Mouse (Mus musculus) hindbrain, embryonic 16.5 days (tissue): Measurements from ENCODE around the gene Gm20741. TPM values are rescaled to one million over a fixed set of nuclear protein-coding genes. Genes with fewer than 3 reads are reported as not detected.

ENCODE experiments used
- ATAC-seq: fragments of 200-750 bp; cut with Nextera tagmentation; 2 replicates; pipeline ENCODE4 v1.8.0; 2017; ENCODE audit warnings: moderate TSS enrichment, moderate library complexity
- H3K27ac ChIP-seq: fragments of 300-500 bp; sonication (generic); 2 replicates; pipeline ENCODE4 v1.5.1; 2014; ENCODE audit warnings: low read depth, mild to moderate bottlenecking, control low read depth, low read length, moderate library complexity
- H3K27me3 ChIP-seq: fragments of 300-500 bp; sonication (generic); replicated peaks from 2 replicates; pipeline ENCODE4 v1.6.1; 2014; ENCODE audit warnings: low read length; ENCODE audit not compliant: control insufficient read depth, insufficient read depth
- H3K36me3 ChIP-seq: fragments of 300-500 bp; sonication (generic); 2 replicates; pipeline ENCODE4 v1.6.1; 2014; ENCODE audit warnings: mild to moderate bottlenecking, low read length, moderate library complexity, mixed read lengths; ENCODE audit not compliant: control insufficient read depth, insufficient read depth
- H3K4me1 ChIP-seq: fragments of 300-500 bp; sonication (generic); 2 replicates; pipeline ENCODE4 v1.6.1; 2014; ENCODE audit warnings: low read depth, low read length; ENCODE audit not compliant: control insufficient read depth, insufficient read depth
- H3K4me2 ChIP-seq: fragments of 300-500 bp; sonication (generic); 2 replicates; pipeline ENCODE4 v1.6.1; 2014; ENCODE audit warnings: mild to moderate bottlenecking, low read length, control low read depth, moderate library complexity
- H3K4me3 ChIP-seq: fragments of 300-500 bp; sonication (generic); 2 replicates; pipeline ENCODE4 v1.5.1; 2014; ENCODE audit warnings: mild to moderate bottlenecking, low read length, control low read depth, moderate library complexity
- H3K9ac ChIP-seq: fragments of 300-500 bp; sonication (generic); 2 replicates; pipeline ENCODE4 v1.6.1; 2014; ENCODE audit warnings: low read depth, mild to moderate bottlenecking, control low read depth, low read length, moderate library complexity
- H3K9me3 ChIP-seq: fragments of 300-500 bp; sonication (generic); 2 replicates; pipeline ENCODE4 v1.6.1; 2014; ENCODE audit warnings: mild to moderate bottlenecking, low read length, moderate library complexity; ENCODE audit not compliant: control insufficient read depth
- WGBS: fragments of 180-500 bp; shearing (Covaris S2); extraction: QIAGEN DNeasy Blood & Tissue Kit; methylation state at CpG from one replicate; pipeline ENCODE4 v1.1.7; 2014; 5-methylcytosine and 5-hydroxymethylcytosine counted together
- polyA plus RNA-seq: library from polyadenylated mRNA; unstranded; fragments of >200 nt; fragmentation: Nextera tagmentation; extraction: Ambion mirVana; gene quantifications from 2 replicates; pipeline ENCODE4 v1.2.1, GENCODE M21; 2015

Gm20741 gene
- polyA plus RNA-seq, 1 experiment from 2014 or later, result not detected

DNA sequence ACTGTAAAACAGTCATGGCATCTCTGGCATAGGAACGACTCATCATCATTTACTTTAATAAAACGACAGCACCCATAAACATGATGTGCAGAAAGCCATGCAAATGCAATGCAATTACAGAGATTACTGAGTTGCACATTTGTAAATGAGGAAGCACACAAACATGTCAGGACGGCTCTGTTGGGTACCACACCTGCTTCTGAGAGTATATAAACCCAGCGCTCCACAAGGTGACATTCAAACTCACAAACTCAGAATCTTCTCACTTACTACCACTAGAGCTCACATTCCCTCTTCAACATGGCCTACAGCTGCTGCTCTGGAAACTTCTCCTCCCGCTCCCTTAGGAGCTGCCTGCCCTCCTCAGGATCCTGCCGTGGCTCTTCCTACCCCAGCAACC, 34.4 kb downstream of the Gm20741 start, which contains the start of gene Gm5965:
Gene Gm5965 (plus strand): TSS at position 301 of the 400 bp plus-strand sequence.
- Histone ChIP-seq H3K27ac (no peak within 1 kb of the TSS), H3K4me1 (no peaks in the 10 kb centered on the region), H3K9me3 (no peaks in the 10 kb centered on the region), H3K4me3 (no peak within 1 kb of the TSS), H3K36me3 (no peaks in the 10 kb centered on the region), H3K27me3 (no peaks in the 10 kb centered on the region), H3K4me2 (no peak within 1 kb of the TSS), H3K9ac (no peak within 1 kb of the TSS)
- no peak for ATAC-seq
- WGBS, result 93% methylated on average over 5 of the region's 6 CpGs

GRCm38 (mm10) chr16:88774106-88774505, 37.9 kb downstream of the Gm20741 start, which contains the start of gene 2310057N15Rik:
TSS of gene 2310057N15Rik (minus strand) at chr16:88774206.
- Histone ChIP-seq H3K27ac (no peak within 1 kb of the TSS), H3K27me3 (no peaks in the 10 kb centered on the region), H3K9ac (no peak within 1 kb of the TSS), H3K36me3 (no peaks in the 10 kb centered on the region), H3K4me1 (no peaks in the 10 kb centered on the region), H3K4me3 (no peak within 1 kb of the TSS), H3K9me3 (no peaks in the 10 kb centered on the region), H3K4me2 (no peak within 1 kb of the TSS)
- no peak for ATAC-seq
- WGBS, result 86% methylated on average over 2 of the region's 2 CpGs

Other genes with a start within 250 kb of the Gm20741 start
- gene Cldn8, start 249.0 kb downstream of the Gm20741 start, polyA plus RNA-seq, result not detected in 2 replicates
- not detected in 2 replicates for gene Krtap24-1, start 199.9 kb downstream of the Gm20741 start, polyA plus RNA-seq
- gene 2310079G19Rik, start 184.6 kb downstream of the Gm20741 start, polyA plus RNA-seq, result not detected in 2 replicates
- gene Krtap26-1, start 164.4 kb downstream of the Gm20741 start, polyA plus RNA-seq, result not detected in 2 replicates
- gene Krtap27-1, start 140.5 kb downstream of the Gm20741 start, polyA plus RNA-seq, result not detected in 2 replicates
- gene 2310061N02Rik, start 104.3 kb downstream of the Gm20741 start, polyA plus RNA-seq, result not detected in 2 replicates
- gene Krtap13-1, start 83.4 kb downstream of the Gm20741 start, polyA plus RNA-seq, result not detected in 2 replicates
- not detected in 2 replicates for gene Krtap13, start 60.6 kb downstream of the Gm20741 start, polyA plus RNA-seq
- not detected in 2 replicates for gene 2310034C09Rik, start 53.4 kb downstream of the Gm20741 start, polyA plus RNA-seq
- gene 2310057N15Rik, start 38.0 kb downstream of the Gm20741 start, polyA plus RNA-seq, result not detected in 2 replicates
- not detected in 2 replicates for gene Gm5965, start 34.3 kb downstream of the Gm20741 start, polyA plus RNA-seq
- gene Krtap15, start 8.0 kb upstream of the Gm20741 start, polyA plus RNA-seq, result 0.25 TPM in 1 of 2 replicates, not detected in the other
- not detected in 2 replicates for gene Krtap14, start 13.9 kb upstream of the Gm20741 start, polyA plus RNA-seq
- gene Krtap19-1, start 57.2 kb upstream of the Gm20741 start, polyA plus RNA-seq, result not detected in 2 replicates
- gene Krtap19-2, start 62.0 kb upstream of the Gm20741 start, polyA plus RNA-seq, result not detected in 2 replicates
- not detected in 2 replicates for gene Krtap19-3, start 65.8 kb upstream of the Gm20741 start, polyA plus RNA-seq
- not detected in 2 replicates for gene Krtap19-4, start 72.9 kb upstream of the Gm20741 start, polyA plus RNA-seq
- gene Krtap19-5, start 84.2 kb upstream of the Gm20741 start, polyA plus RNA-seq, result not detected in 2 replicates
- not detected in 2 replicates for gene Krtap19-9b, start 120.0 kb upstream of the Gm20741 start, polyA plus RNA-seq
- not detected in 2 replicates for gene Krtap16-3, start 150.7 kb upstream of the Gm20741 start, polyA plus RNA-seq
- gene Krtap22-2, start 198.5 kb upstream of the Gm20741 start, polyA plus RNA-seq, result not detected in 2 replicates
- gene Gm10229, start 203.1 kb upstream of the Gm20741 start, polyA plus RNA-seq, result not detected in 2 replicates
- not detected in 2 replicates for gene Krtap6-1, start 219.5 kb upstream of the Gm20741 start, polyA plus RNA-seq
- gene Gm10228, start 229.3 kb upstream of the Gm20741 start, polyA plus RNA-seq, result not detected in 2 replicates
- gene Krtap6-5, start 235.7 kb upstream of the Gm20741 start, polyA plus RNA-seq, result not detected in 2 replicates